Mouse (Mus musculus) NIH3T3 (cell line): ENCODE results near the gene Hist1h4f.
"Not testable (repeated sequence)": the region's sequence is repeated elsewhere in the genome, so short reads cannot be mapped to it uniquely, and the experiment has no call there.

Experiments used
- DNase-seq: peaks from one replicate; pipeline ENCODE4 v3.0.0-alpha.2; 2012; ENCODE audit warnings: low read depth

Gene Hist1h4f

GRCm38 (mm10) chr13:23551146-23551834, at the start of gene Hist1h4f:
Gene Hist1h4f, minus strand, starts transcription at chr13:23551648.
- peak; percentile 92 for DNase-seq

GRCm38 (mm10) chr13:23597957-23598356, 46.5 kb upstream of the Hist1h4f start:
- DNase-seq = peak; percentile 86

GRCm38 (mm10) chr13:23595622-23596372, 44.3 kb upstream of the Hist1h4f start:
- DNase-seq = no peak

DNA sequence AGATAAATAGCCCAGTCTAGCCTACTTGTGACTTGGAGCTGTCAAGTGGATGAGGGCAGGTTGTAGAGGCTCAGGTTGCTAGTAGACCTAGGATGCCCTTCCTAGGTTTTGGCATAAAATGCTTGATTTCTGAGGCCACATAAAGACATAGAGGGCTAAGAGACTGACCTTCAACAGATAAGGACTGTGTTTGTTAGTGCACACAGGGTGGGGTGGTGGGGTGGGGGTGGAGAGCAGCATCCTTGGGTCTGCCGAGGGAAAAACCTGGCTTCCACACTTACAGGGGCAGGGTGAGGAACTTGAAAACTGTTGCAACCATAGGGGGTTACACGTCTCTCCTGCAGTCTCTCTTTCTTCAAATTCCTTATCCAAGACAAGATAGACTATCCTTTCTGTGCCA, 43.7 kb upstream of the Hist1h4f start:
- no peak for DNase-seq

- DNase-seq = no peak
These were observed 41.8 kb upstream of the Hist1h4f start for GRCm38 (mm10) chr13:23593051-23593770.

GRCm38 (mm10) chr13:23592614-23593013, 41.2 kb upstream of the Hist1h4f start:
- DNase-seq = peak; percentile 43

DNA sequence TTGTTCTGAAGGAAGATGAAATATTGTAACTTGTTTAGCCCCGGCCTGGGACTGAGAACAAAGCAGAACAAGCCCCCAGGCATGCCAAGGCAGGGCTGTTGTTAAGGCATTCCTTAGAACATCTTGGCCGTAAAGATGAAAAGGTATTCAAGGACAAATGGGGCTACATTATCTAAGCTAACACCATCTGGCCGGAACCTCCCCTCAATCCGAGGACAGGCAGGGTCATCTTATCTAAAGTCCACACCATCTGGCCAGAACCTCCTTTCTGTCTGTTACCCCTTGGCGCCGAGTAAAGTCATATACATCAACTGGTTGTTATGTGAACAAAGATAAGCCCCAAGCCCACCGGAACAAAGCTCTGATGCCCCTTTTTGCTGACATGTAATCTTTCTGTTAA, 40.4 kb upstream of the Hist1h4f start:
- DNase-seq = not testable (repeated sequence)

- no peak for DNase-seq
These were observed 39.8 kb upstream of the Hist1h4f start for GRCm38 (mm10) chr13:23591206-23591605.

DNA sequence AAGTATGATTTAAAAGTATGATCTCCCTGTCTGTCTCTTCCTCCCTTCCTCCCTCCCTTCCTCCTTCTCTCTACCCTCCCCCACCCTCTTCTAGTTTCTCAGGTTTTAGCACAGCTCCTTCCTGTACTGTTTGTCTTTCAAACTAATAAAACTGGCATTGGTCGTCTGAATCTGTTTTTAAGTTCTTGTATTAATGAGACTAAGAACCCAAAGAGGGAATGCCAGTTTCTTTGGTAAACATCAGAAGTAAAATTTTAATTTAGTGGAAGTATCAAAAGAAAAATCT, 35.4 kb upstream of the Hist1h4f start:
- peak; percentile 17 for DNase-seq

- DNase-seq = peak; percentile 16
These were observed 34.9 kb upstream of the Hist1h4f start for GRCm38 (mm10) chr13:23586099-23586939.

DNA sequence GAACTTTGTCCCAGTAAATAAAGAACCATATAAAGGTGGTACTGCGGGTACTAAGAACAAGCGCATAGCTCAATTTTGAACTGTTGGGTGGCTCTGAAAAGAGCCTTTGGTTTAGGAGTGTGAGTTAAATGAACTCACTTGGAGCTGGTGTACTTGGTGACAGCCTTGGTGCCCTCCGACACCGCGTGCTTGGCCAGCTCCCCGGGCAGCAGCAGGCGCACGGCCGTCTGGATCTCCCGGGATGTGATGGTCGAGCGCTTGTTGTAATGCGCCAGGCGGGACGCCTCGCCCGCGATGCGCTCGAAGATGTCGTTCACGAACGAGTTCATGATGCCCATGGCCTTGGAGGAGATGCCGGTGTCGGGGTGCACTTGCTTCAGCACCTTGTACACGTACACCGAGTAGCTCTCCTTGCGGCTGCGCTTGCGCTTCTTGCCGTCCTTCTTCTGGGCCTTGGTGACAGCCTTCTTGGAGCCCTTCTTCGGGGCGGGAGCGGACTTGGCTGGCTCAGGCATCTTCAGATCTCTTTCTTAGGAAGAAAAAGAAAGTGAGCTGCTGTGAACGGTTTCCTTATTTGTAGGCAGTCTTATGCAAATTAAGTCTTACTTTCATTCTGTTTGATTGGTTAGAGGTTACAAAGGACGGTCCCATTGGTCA, 34.1 kb upstream of the Hist1h4f start:
- peak; percentile 85 for DNase-seq

- DNase-seq = peak; percentile 81
These were observed 33.6 kb upstream of the Hist1h4f start for GRCm38 (mm10) chr13:23585029-23585441.

DNA sequence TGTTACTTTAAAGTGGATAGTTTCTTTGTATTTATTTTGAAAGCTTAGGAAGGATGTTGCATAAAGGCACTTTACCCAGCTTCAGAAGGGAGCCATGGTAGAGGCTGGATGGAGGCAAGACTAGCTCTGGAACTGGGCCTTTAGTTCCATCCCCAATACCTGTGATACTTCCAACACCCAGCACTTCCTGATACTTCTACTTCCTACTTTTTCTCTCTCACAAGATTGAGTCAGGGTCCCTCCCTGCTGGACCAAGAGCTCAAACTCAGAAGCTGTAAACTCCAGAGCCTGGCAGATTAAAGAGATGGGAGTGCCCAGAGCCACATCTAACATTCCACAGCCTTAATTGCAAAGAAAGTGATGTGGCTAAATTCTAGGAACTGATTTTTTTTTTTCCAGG, 32.9 kb upstream of the Hist1h4f start:
- DNase-seq = peak; percentile 18

DNA sequence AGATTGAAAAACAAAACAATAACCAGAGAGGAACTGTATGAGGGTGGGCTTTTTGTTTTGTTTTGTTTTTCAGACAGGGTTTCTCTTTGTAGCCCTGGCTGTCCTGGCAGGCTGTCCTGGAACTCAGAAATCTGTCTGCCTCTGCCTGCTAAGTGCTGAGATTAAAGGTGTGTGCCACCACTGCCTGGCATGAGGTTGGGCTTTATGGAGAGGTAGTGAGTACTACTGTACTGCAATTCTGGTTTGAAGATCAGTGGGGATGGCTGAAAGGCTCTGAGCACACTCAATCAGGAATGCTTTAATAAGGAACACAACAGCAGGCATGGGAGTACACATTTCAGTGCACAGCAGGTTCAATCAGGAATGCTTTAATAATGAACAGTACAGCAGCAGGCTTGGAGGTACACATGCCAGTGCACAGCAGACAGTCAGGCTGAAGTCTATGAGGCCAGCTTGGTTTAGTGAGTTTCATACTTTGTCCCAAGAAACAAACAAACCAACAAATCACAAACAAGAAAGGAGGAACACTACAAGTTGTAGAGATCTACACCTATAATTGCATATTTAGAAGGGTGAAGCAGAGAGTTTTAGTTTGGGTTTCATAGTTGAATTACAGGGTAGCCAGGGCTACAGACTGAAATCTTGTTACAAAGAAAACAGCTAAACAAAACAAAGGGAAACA, 32.1 kb upstream of the Hist1h4f start:
- no peak for DNase-seq

GRCm38 (mm10) chr13:23582219-23583056, 31.0 kb upstream of the Hist1h4f start:
- no peak for DNase-seq

GRCm38 (mm10) chr13:23581408-23582218, 30.2 kb upstream of the Hist1h4f start, which contains the start of gene Hist1h4d:
Gene Hist1h4d, plus strand, starts transcription at chr13:23581598.
- peak; percentile 97 for DNase-seq

GRCm38 (mm10) chr13:23577835-23578234, 26.4 kb upstream of the Hist1h4f start:
- no peak for DNase-seq

GRCm38 (mm10) chr13:23576906-23577639, 25.6 kb upstream of the Hist1h4f start:
- DNase-seq = no peak
